1 mouse cellular context compared by ENCODE assay signal in the genomic region with DNA sequence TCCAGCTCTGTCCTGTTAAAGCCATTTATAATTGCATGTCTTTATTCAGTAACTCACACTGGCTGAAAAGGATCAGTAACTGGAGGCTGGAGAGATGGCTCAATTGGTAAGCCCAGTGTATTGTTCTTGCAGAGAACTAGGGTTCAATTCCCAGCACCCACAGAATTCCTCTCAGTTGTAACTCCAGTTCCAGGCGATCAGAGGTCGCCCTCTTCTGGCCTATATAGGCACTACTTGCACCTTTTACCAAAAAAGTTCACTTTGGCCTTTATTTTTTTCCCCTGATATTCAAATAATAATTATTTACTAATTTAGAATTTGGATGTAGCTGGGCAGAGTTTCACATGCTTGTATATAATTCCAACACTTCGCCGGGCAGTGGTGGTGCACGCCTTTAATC.
A peak's percentile ranks its signal among the peaks of the same experiment; 100 is the strongest.
TF ChIP-seq lines count a peak whose summit lies in the region.

No protein-coding gene starts in this region.

TF ChIP-seq in MEL, 35 proteins besides CTCF, POLR2A, EP300 and RAD21:
- TF ChIP-seq BHLHE40 (IDR thresholded peaks at IDR 0.05; ENCODE audit: borderline replicate concordance, low read depth, low read length) (no peak), SMC3 (IDR thresholded peaks at IDR 0.05; ENCODE audit: low read depth, low read length) (peak; percentile 42), SIN3A (IDR thresholded peaks at IDR 0.05; ENCODE audit: low read length) (no peak), TAL1 (IDR thresholded peaks at IDR 0.05; ENCODE audit: low read length) (no peak), MAZ (IDR thresholded peaks at IDR 0.05; ENCODE audit: low read depth, low read length) (no peak), RCOR1 (IDR thresholded peaks at IDR 0.05; ENCODE audit: low read depth, low read length) (no peak), MXI1 (IDR thresholded peaks at IDR 0.05; ENCODE audit: low read depth, low read length) (no peak), POLR2AphosphoS2 (IDR thresholded peaks at IDR 0.05; ENCODE audit: low read length) (no peak), HCFC1 (IDR thresholded peaks at IDR 0.05; ENCODE audit: low read depth, low read length) (no peak), TBP (IDR thresholded peaks at IDR 0.05; ENCODE audit: low read depth, low read length) (peak; percentile 56; the same call in 1 of the 2 replicates), MYC (IDR thresholded peaks at IDR 0.05; ENCODE audit: low read depth, low read length) (no peak), ZNF384 (IDR thresholded peaks at IDR 0.05; ENCODE audit: low read depth, low read length) (peak; percentile 70)
